Mouse (Mus musculus) testis, adult 2 months (tissue): Measurements from ENCODE around the gene Cdkl5.

ENCODE experiments used
- CTCF ChIP-seq: fragments of 200-500 bp; IDR thresholded peaks from 2 replicates; pipeline ENCODE4 v1.5.1; 2012; ENCODE audit warnings: low read depth, mild to moderate bottlenecking, inconsistent platforms, low read length, moderate library complexity; ENCODE audit not compliant: control insufficient read depth, insufficient read depth, insufficient replicate concordance
- POLR2A ChIP-seq: fragments of 200-500 bp; IDR thresholded peaks from 2 replicates; pipeline ENCODE4 v1.6.1; 2012; ENCODE audit warnings: low read depth, mild to moderate bottlenecking, inconsistent platforms, low read length, moderate library complexity; ENCODE audit not compliant: control insufficient read depth

DNA sequence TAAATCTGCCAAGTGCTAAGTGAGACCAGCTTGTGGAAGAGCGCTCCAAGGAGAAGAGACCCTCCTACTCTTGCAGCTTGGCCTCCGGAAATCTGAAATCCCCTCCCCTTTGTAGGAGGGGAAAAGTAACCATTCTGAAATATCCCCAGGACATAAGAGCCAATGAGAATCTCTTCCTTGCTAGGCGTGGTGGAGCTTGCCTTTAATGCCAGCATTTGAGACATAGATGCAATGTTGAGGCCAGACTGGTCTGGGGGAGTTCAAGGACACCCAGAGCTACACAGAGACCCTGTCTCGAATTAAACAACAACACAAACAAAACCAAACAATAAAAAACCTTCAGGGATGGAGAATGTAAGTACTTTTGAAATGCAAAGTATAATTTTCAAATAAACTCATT lies 87.6 kb downstream of the Cdkl5 start, which contains the start of gene Gja6:
- TF ChIP-seq CTCF: no peak
- TF ChIP-seq POLR2A: no peak
